Mouse (Mus musculus) right cerebral cortex, postnatal 10 days (tissue): Measurements from ENCODE around the gene Gabra4.
"Not testable (repeated sequence)": the region's sequence is repeated elsewhere in the genome, so short reads cannot be mapped to it uniquely, and the experiment has no call there.

Experiments used
- DNase-seq, 2 experiments: peaks; one replicate each; pipeline ENCODE4 v3.0.0; 2021; ENCODE audit warnings: low spot score in 2 of 2

The Gabra4 gene

GRCm38 (mm10) chr5:71525486-71525885 is 132.6 kb downstream of the Gabra4 start:
- not testable (repeated sequence) for DNase-seq
